Mouse (Mus musculus) spleen, postnatal 10 days (tissue): ENCODE data around the gene Pdk1.

Source experiments
- DNase-seq, 2 experiments: peaks; one replicate each; pipeline ENCODE4 v3.0.0; 2021 to 2022; ENCODE audit warnings: low spot score in 2 of 2

Pdk1 gene

GRCm38 (mm10) chr2:71872801-71873443 is at the start of gene Pdk1:
Gene Pdk1, plus strand, starts transcription at chr2:71873224.
- DNase-seq = peak; percentile 98 to 100

- no peak for DNase-seq
Measured at GRCm38 (mm10) chr2:71824146-71824545, 48.9 kb upstream of the Pdk1 start.

- no peak for DNase-seq
Measured at GRCm38 (mm10) chr2:71827711-71828110, 45.3 kb upstream of the Pdk1 start.

- DNase-seq = no peak
Measured at GRCm38 (mm10) chr2:71828928-71829327, 44.1 kb upstream of the Pdk1 start.

GRCm38 (mm10) chr2:71833626-71834025 is 39.4 kb upstream of the Pdk1 start:
- no peak for DNase-seq

GRCm38 (mm10) chr2:71834371-71834770 is 38.7 kb upstream of the Pdk1 start:
- DNase-seq = no peak

- no peak for DNase-seq
Measured at GRCm38 (mm10) chr2:71835556-71835955, 37.5 kb upstream of the Pdk1 start.

GRCm38 (mm10) chr2:71836232-71836631 is 36.8 kb upstream of the Pdk1 start:
- DNase-seq = no peak

GRCm38 (mm10) chr2:71837261-71837660 is 35.8 kb upstream of the Pdk1 start:
- no peak for DNase-seq

- DNase-seq = peak; percentile 39 to 81
Measured at GRCm38 (mm10) chr2:71837791-71838190, 35.2 kb upstream of the Pdk1 start.

- no peak for DNase-seq
Measured at GRCm38 (mm10) chr2:71843316-71843715, 29.7 kb upstream of the Pdk1 start.

GRCm38 (mm10) chr2:71844906-71845305 is 28.1 kb upstream of the Pdk1 start:
- no peak for DNase-seq

GRCm38 (mm10) chr2:71852161-71852560 is 20.9 kb upstream of the Pdk1 start:
- peak in 1 of 2 experiments; percentile 57 for DNase-seq

GRCm38 (mm10) chr2:71855076-71855475 is 17.9 kb upstream of the Pdk1 start:
- DNase-seq = no peak

GRCm38 (mm10) chr2:71863531-71864173 is 9.4 kb upstream of the Pdk1 start:
- no peak for DNase-seq

GRCm38 (mm10) chr2:71865022-71865421 is 8.0 kb upstream of the Pdk1 start:
- no peak for DNase-seq

- DNase-seq = no peak
Measured at GRCm38 (mm10) chr2:71865935-71866334, 7.1 kb upstream of the Pdk1 start.

GRCm38 (mm10) chr2:71866565-71866964 is 6.5 kb upstream of the Pdk1 start:
- no peak for DNase-seq

- no peak for DNase-seq
Measured at GRCm38 (mm10) chr2:71867019-71867418, 6.0 kb upstream of the Pdk1 start.

- no peak for DNase-seq
Measured at GRCm38 (mm10) chr2:71867480-71867879, 5.5 kb upstream of the Pdk1 start.

GRCm38 (mm10) chr2:71868256-71868655 is 4.8 kb upstream of the Pdk1 start:
- DNase-seq = no peak

GRCm38 (mm10) chr2:71872141-71872540 is 883 bp upstream of the Pdk1 start:
- no peak for DNase-seq

GRCm38 (mm10) chr2:71873474-71874322 is 674 bp downstream of the Pdk1 start:
- peak; percentile 44 to 63 for DNase-seq
